Mouse (Mus musculus) kidney, postnatal 0 days (tissue): ENCODE results near the gene Ctsk. TPM values are rescaled to one million over a fixed set of nuclear protein-coding genes. Genes with fewer than 3 reads are reported as not detected.

Experiments used
- ATAC-seq: fragments of 200-750 bp; cut with Nextera tagmentation; replicated peaks from 2 replicates; pipeline ENCODE4 v1.8.0; 2017; ENCODE audit warnings: low read depth, moderate number of reproducible peaks, moderate TSS enrichment, moderate library complexity; ENCODE audit not compliant: low FRiP score
- DNase-seq: peaks from one replicate; pipeline ENCODE4 v3.0.0-alpha.2; 2016; ENCODE audit warnings: low spot score
- H3K27ac ChIP-seq: fragments of 300-500 bp; sonication (generic); 2 replicates; pipeline ENCODE4 v1.5.1; 2014; ENCODE audit warnings: mild to moderate bottlenecking
- H3K27me3 ChIP-seq: fragments of 300-500 bp; sonication (generic); 2 replicates; pipeline ENCODE4 v1.6.1; 2014; ENCODE audit warnings: low read length, mixed read lengths; ENCODE audit not compliant: insufficient read depth
- H3K36me3 ChIP-seq: fragments of 300-500 bp; sonication (generic); 2 replicates; pipeline ENCODE4 v1.6.1; 2014; ENCODE audit warnings: low read length, mixed read lengths; ENCODE audit not compliant: insufficient read depth
- H3K4me1 ChIP-seq: fragments of 300-500 bp; sonication (generic); replicated peaks from 2 replicates; pipeline ENCODE4 v1.6.1; 2014; ENCODE audit warnings: antibody characterized with exemption, low read length, mixed read lengths; ENCODE audit not compliant: insufficient read depth
- H3K4me2 ChIP-seq: fragments of 300-500 bp; sonication (generic); 2 replicates; pipeline ENCODE4 v1.6.1; 2014; ENCODE audit warnings: mild to moderate bottlenecking, low read length, moderate library complexity, mixed read lengths
- H3K4me3 ChIP-seq: fragments of 300-500 bp; sonication (generic); replicated peaks from 2 replicates; pipeline ENCODE4 v1.5.1; 2014; ENCODE audit warnings: low read depth, low read length
- H3K9ac ChIP-seq: fragments of 300-500 bp; sonication (generic); 2 replicates; pipeline ENCODE4 v1.6.1; 2014; ENCODE audit warnings: low read depth, low read length
- H3K9me3 ChIP-seq: fragments of 300-500 bp; sonication (generic); replicated peaks from 2 replicates; pipeline ENCODE4 v1.6.1; 2016; ENCODE audit warnings: low read length, inconsistent platforms, mixed read lengths
- CTCF ChIP-seq: IDR thresholded peaks from 2 replicates; pipeline ENCODE4 v1.5.1; 2016; ENCODE audit warnings: antibody characterized with exemption, low read depth, mild to moderate bottlenecking, moderate library complexity
- WGBS: fragments of 180-500 bp; shearing (Covaris S2); extraction: QIAGEN DNeasy Blood & Tissue Kit; methylation state at CpG from one replicate; pipeline ENCODE4 v1.1.7; 2014; 5-methylcytosine and 5-hydroxymethylcytosine counted together
- polyA plus RNA-seq: library from polyadenylated mRNA; unstranded; fragments of >200 nt; fragmentation: Nextera tagmentation; extraction: Ambion mirVana; gene quantifications from 2 replicates; pipeline ENCODE4 v1.2.1, GENCODE M21; 2015

Gene Ctsk
- polyA plus RNA-seq, 1 experiment from 2014 or later: 10.5 TPM

GRCm38 (mm10) chr3:95542981-95543380 is 43.9 kb downstream of the Ctsk start:
- no peak overlapping the region for H3K4me2 ChIP-seq
- WGBS: 66% methylated on average over 7 of the region's 7 CpGs

GRCm38 (mm10) chr3:95550176-95550575 is 51.1 kb downstream of the Ctsk start:
- Histone ChIP-seq H3K4me2 (no peak overlapping the region), H3K4me3 (no peak overlapping the region), H3K9me3 (no peaks in the 10 kb centered on the region), H3K4me1 (no peaks in the 10 kb centered on the region), H3K27me3 (no peaks in the 10 kb centered on the region), H3K27ac (no peak overlapping the region), H3K9ac (no peak overlapping the region), H3K36me3 (no peaks in the 10 kb centered on the region)
- 58% methylated on average over 1 of the region's 1 CpGs for WGBS
- TF ChIP-seq CTCF: no peak
- DNase-seq: no peak
- no peak for ATAC-seq

More at GRCm38 (mm10) chr3:95542981-95543380, 43.9 kb downstream of the Ctsk start:
- Histone ChIP-seq H3K36me3 (no peaks in the 10 kb centered on the region), H3K27me3 (no peaks in the 10 kb centered on the region), H3K4me3 (no peak overlapping the region), H3K27ac (no peak overlapping the region), H3K9me3 (no peaks in the 10 kb centered on the region), H3K9ac (no peak overlapping the region), H3K4me1 (no peaks in the 10 kb centered on the region)
- no peak for TF ChIP-seq CTCF
- DNase-seq (no peak), ATAC-seq (no peak)

GRCm38 (mm10) chr3:95553986-95554385 is 54.9 kb downstream of the Ctsk start:
- no peak for ATAC-seq
- 36% methylated on average over 3 of the region's 3 CpGs for WGBS

More at GRCm38 (mm10) chr3:95553986-95554385, 54.9 kb downstream of the Ctsk start:
- Histone ChIP-seq H3K4me3 (no peak overlapping the region), H3K9ac (no peak overlapping the region), H3K4me1 (no peaks in the 10 kb centered on the region), H3K4me2 (no peak overlapping the region), H3K27me3 (no peaks in the 10 kb centered on the region), H3K9me3 (no peaks in the 10 kb centered on the region), H3K27ac (no peak overlapping the region), H3K36me3 (no peaks in the 10 kb centered on the region)
- TF ChIP-seq CTCF: no peak
- peak; percentile 4 for DNase-seq

Other genes starting within 250 kb of the Ctsk start
- 0.82 and 1.6 TPM in 2 replicates for gene Bnipl, start 248.1 kb upstream of the Ctsk start, polyA plus RNA-seq
- 72.6 and 73.2 TPM in 2 replicates for gene Mindy1, start 217.9 kb upstream of the Ctsk start, polyA plus RNA-seq
- 20.1 and 20.3 TPM in 2 replicates for gene Prune1, start 217.2 kb upstream of the Ctsk start, polyA plus RNA-seq
- 9.9 and 10.1 TPM in 2 replicates for gene Anxa9, start 192.1 kb upstream of the Ctsk start, polyA plus RNA-seq
- 172 and 186 TPM in 2 replicates for gene Cers2, start 184.5 kb upstream of the Ctsk start, polyA plus RNA-seq
- 22.2 and 23.2 TPM in 2 replicates for gene Setdb1, start 142.1 kb upstream of the Ctsk start, polyA plus RNA-seq
- gene 4930558C23Rik, start 96.4 kb upstream of the Ctsk start, polyA plus RNA-seq: 0.22 and 0.26 TPM in 2 replicates
- gene Arnt, start 64.9 kb upstream of the Ctsk start, polyA plus RNA-seq: 21.6 and 26.7 TPM in 2 replicates
- 22.1 and 24.0 TPM in 2 replicates for gene Ctss, start 27.5 kb downstream of the Ctsk start, polyA plus RNA-seq
- gene Hormad1, start 60.4 kb downstream of the Ctsk start, polyA plus RNA-seq: not detected in 2 replicates
- gene Golph3l, start 89.7 kb downstream of the Ctsk start, polyA plus RNA-seq: 33.6 and 34.4 TPM in 2 replicates
- gene Ensa, start 125.7 kb downstream of the Ctsk start, polyA plus RNA-seq: 53.8 and 57.3 TPM in 2 replicates
- gene Mcl1, start 159.5 kb downstream of the Ctsk start, polyA plus RNA-seq: 60.9 and 70.2 TPM in 2 replicates
- gene Adamtsl4, start 188.7 kb downstream of the Ctsk start, polyA plus RNA-seq: 3.6 TPM in 2 replicates
- 173 and 178 TPM in 2 replicates for gene Ecm1, start 240.3 kb downstream of the Ctsk start, polyA plus RNA-seq